Mouse (Mus musculus) small intestine, adult 2 months (tissue): ENCODE data around the gene Slc4a3.

Source experiments
- CTCF ChIP-seq: fragments of 200-500 bp; IDR thresholded peaks from 2 replicates; pipeline ENCODE4 v1.5.1; 2012; ENCODE audit warnings: low read depth, mild to moderate bottlenecking, control low read depth, inconsistent platforms, low read length, moderate library complexity, mixed read lengths; ENCODE audit not compliant: insufficient replicate concordance, insufficient read length; ENCODE audit errors: extremely low read depth
- POLR2A ChIP-seq: fragments of 200-500 bp; IDR thresholded peaks from 2 replicates; pipeline ENCODE4 v1.6.1; 2012; ENCODE audit warnings: low read depth, mild to moderate bottlenecking, control low read depth, inconsistent platforms, low read length, moderate library complexity

GRCm38 (mm10) chr1:75588874-75589273 lies 42.8 kb downstream of the Slc4a3 start:
- TF ChIP-seq POLR2A (no peak), CTCF (no peak)
